Mouse (Mus musculus): ENCODE data around the gene Hpn. TPM values are rescaled to one million over a fixed set of nuclear protein-coding genes. Genes with fewer than 3 reads are reported as not detected.

Hpn gene
- polyA plus RNA-seq, 1 experiment from 2014 or later: 3.1 TPM

DNA sequence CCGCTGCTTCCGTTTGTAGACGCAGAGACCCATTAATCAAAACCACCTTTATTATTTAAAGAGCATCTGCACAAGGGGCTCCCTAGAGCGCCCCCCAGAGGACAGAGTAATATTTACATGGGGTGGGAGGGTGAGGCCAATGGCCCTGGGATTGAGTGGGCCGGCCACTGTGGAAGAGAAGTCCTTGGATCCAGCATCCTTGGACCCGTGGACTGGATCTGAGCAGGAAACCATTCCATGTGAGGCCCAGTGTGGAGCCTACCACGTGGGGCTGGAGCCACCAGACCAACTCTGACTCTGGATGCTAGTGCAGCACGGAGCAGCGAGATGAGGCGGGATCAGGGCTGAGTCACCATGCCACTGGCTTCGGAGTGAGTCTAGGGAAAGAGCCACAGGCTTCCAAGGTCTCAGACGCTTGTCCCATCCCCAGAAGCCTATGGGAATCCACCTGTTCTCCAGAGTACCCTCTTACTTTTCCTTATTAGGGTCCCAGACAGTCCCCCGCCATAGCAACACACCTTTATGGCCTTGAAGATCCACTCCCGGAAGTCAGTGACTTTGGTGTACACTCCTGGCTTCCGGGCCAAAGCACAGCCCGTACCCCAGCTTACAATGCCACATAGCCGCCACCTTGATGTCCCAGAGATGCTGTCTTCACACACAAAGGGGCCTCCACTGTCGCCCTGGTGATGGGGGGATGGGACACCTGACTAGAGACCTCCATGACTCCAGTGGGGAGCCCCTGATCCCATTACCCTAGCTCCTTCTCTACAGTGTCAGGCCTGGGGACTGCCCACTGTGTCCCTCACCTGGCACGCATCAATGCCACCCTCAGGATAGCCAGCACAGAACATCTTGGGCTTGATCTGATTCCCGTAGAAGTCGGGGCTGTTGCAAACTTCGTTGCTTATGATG lies 16.1 kb downstream of the Hpn start:
- Histone ChIP-seq H3K27me3 (ENCODE audit: low read depth, poor library complexity, severe bottlenecking) (0 out of 2 replicates have a peak, but pooled peaks cover 11% of the 10 kb centered on the region), H3K4me3 (no peak overlapping the region), H3K9me3 (replicated peaks) (no peaks in the 10 kb centered on the region), H3K27ac (no peak overlapping the region), H3K4me1 (peaks cover 11% of the 10 kb centered on the region), H3K36me3 (no peaks in the 10 kb centered on the region)
- 80% methylated on average over 22 of the region's 22 CpGs for WGBS
- DNase-seq (ENCODE audit: low spot score): no peak

- H3K4me1 ChIP-seq: peaks cover 11% of the 10 kb centered on the region
- H3K9me3 ChIP-seq (replicated peaks): no peaks in the 10 kb centered on the region
- H3K4me3 ChIP-seq: peak overlapping the region; percentile 37
- WGBS: 35% methylated on average over 20 of the region's 20 CpGs
- DNase-seq (ENCODE audit: low spot score): peak; percentile 91
- no peaks in the 10 kb centered on the region for H3K27me3 ChIP-seq (ENCODE audit: low read depth, poor library complexity, severe bottlenecking)
- H3K36me3 ChIP-seq: no peaks in the 10 kb centered on the region
- peak overlapping the region; percentile 66 for H3K27ac ChIP-seq
Observed at GRCm38 (mm10) chr7:31097583-31098248, 17.4 kb downstream of the Hpn start.

- H3K4me1 ChIP-seq: peaks cover 11% of the 10 kb centered on the region
- WGBS: 72% methylated on average over 9 of the region's 9 CpGs
- no peaks in the 10 kb centered on the region for H3K27me3 ChIP-seq (ENCODE audit: low read depth, poor library complexity, severe bottlenecking)
- H3K9me3 ChIP-seq (replicated peaks): no peaks in the 10 kb centered on the region
- no peak overlapping the region for H3K27ac ChIP-seq
- no peak for DNase-seq (ENCODE audit: low spot score)
- H3K4me3 ChIP-seq: no peak overlapping the region
- H3K36me3 ChIP-seq: no peaks in the 10 kb centered on the region
Observed at GRCm38 (mm10) chr7:31096892-31097564, 18.1 kb downstream of the Hpn start.

- no peak overlapping the region for H3K27ac ChIP-seq
- no peak overlapping the region for H3K4me3 ChIP-seq
- WGBS: 18% methylated on average over 11 of the region's 12 CpGs
- H3K36me3 ChIP-seq: no peaks in the 10 kb centered on the region
- H3K4me1 ChIP-seq: peaks cover 11% of the 10 kb centered on the region
- no peaks in the 10 kb centered on the region for H3K27me3 ChIP-seq (ENCODE audit: low read depth, poor library complexity, severe bottlenecking)
- no peak for DNase-seq (ENCODE audit: low spot score)
- no peaks in the 10 kb centered on the region for H3K9me3 ChIP-seq (replicated peaks)
Observed at GRCm38 (mm10) chr7:31094774-31095501, 20.2 kb downstream of the Hpn start.

- no peak overlapping the region for H3K4me3 ChIP-seq
- H3K27me3 ChIP-seq (ENCODE audit: low read depth, poor library complexity, severe bottlenecking): no peaks in the 10 kb centered on the region
- no peak for DNase-seq (ENCODE audit: low spot score)
- H3K27ac ChIP-seq: no peak overlapping the region
- 80% methylated on average over 2 of the region's 2 CpGs for WGBS
- peaks cover 6% of the 10 kb centered on the region; the same call in 1 of the 2 replicates for H3K4me1 ChIP-seq
- no peaks in the 10 kb centered on the region for H3K36me3 ChIP-seq
- H3K9me3 ChIP-seq (replicated peaks): no peaks in the 10 kb centered on the region
Observed at GRCm38 (mm10) chr7:31089721-31090120, 25.4 kb downstream of the Hpn start.

DNA sequence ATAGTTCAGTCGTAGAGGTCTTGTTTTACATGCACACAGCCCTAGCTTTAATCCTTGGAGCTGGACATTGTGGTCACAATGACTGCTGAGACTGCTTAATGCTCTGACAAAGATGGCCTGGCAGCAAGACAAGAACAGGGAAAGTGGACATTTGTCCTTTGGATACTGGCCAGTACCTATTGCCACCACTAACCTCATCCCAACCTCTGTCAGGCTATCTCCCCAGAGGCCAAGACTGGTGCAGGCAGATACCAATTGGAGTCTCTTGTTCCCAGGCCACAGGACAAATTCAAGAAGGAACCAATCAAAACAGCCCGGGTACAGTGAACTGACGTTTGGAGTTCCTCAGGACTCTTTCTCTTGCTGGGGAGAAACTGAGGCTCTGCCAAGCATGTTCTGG lies 26.9 kb downstream of the Hpn start:
- Histone ChIP-seq H3K27me3 (ENCODE audit: low read depth, poor library complexity, severe bottlenecking) (no peaks in the 10 kb centered on the region), H3K4me3 (no peak overlapping the region), H3K4me1 (peaks cover 14% of the 10 kb centered on the region; the same call in 1 of the 2 replicates), H3K36me3 (no peaks in the 10 kb centered on the region), H3K9me3 (replicated peaks) (no peaks in the 10 kb centered on the region), H3K27ac (no peak overlapping the region)
- no peak for DNase-seq (ENCODE audit: low spot score)
- 80% methylated on average over 3 of the region's 3 CpGs for WGBS

DNA sequence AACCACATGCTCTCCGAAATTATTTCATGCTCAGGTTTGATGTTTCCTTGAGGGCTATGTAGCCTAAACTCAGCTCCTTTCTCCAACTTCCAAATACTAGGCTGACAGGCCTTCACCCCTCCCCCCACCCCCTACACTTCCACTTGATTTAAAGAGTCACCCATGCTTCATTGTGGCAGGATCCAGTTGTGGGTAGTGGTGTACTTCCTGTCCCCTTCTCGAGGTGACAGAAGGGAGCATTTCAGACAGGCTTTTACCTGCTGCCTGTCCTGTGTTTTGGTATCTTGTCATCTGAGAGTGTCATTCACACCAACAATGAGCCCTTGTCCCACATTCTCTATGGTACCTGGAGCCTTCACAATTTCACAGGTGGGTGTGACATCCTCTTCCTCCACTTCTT lies 27.8 kb downstream of the Hpn start:
- no peak for DNase-seq (ENCODE audit: low spot score)
- Histone ChIP-seq H3K4me3 (no peak overlapping the region), H3K4me1 (peaks cover 20% of the 10 kb centered on the region; the same call in 1 of the 2 replicates), H3K36me3 (no peaks in the 10 kb centered on the region), H3K9me3 (replicated peaks) (no peaks in the 10 kb centered on the region), H3K27ac (no peak overlapping the region), H3K27me3 (ENCODE audit: low read depth, poor library complexity, severe bottlenecking) (no peaks in the 10 kb centered on the region)
- 56% methylated on average over 2 of the region's 2 CpGs for WGBS

- no peak for DNase-seq (ENCODE audit: low spot score)
- Histone ChIP-seq H3K36me3 (no peaks in the 10 kb centered on the region), H3K4me1 (peaks cover 20% of the 10 kb centered on the region; the same call in 1 of the 2 replicates), H3K4me3 (no peak overlapping the region), H3K27me3 (ENCODE audit: low read depth, poor library complexity, severe bottlenecking) (no peaks in the 10 kb centered on the region), H3K9me3 (replicated peaks) (no peaks in the 10 kb centered on the region), H3K27ac (peak overlapping the region; percentile 42; the same call in 1 of the 2 replicates)
- 91% methylated on average over 9 of the region's 9 CpGs for WGBS
Observed at GRCm38 (mm10) chr7:31086175-31086755, 28.8 kb downstream of the Hpn start.

DNA sequence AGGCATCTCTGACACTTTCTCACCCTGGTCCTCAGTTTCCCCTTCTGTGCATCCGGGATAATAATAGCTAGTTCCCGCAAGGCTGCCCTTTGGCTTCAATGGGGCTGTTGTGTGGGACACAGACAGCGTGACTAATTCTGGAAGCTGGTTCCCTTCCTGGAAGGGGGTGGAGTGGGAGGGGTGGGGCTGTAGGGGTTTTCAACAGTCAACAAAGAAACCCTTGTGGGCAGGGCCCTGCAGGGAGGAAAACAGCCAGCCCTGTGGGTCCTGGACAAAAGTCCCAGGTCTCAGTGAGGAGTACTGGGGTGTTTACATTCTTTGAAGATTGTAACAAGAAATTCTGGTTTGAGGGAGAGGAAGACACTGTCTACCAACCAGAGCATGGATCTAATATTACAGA lies 29.9 kb downstream of the Hpn start:
- Histone ChIP-seq H3K27ac (peak overlapping the region; percentile 42; the same call in 1 of the 2 replicates), H3K4me1 (peaks cover 20% of the 10 kb centered on the region; the same call in 1 of the 2 replicates), H3K4me3 (no peak overlapping the region), H3K9me3 (replicated peaks) (no peaks in the 10 kb centered on the region), H3K27me3 (ENCODE audit: low read depth, poor library complexity, severe bottlenecking) (no peaks in the 10 kb centered on the region), H3K36me3 (no peaks in the 10 kb centered on the region)
- no peak for DNase-seq (ENCODE audit: low spot score)
- WGBS: 65% methylated on average over 3 of the region's 3 CpGs

- H3K4me3 ChIP-seq: no peak overlapping the region
- WGBS: 64% methylated on average over 9 of the region's 9 CpGs
- peak overlapping the region; percentile 10; the same call in 1 of the 2 replicates for H3K27ac ChIP-seq
- H3K36me3 ChIP-seq: no peaks in the 10 kb centered on the region
- DNase-seq (ENCODE audit: low spot score): no peak
- no peaks in the 10 kb centered on the region for H3K9me3 ChIP-seq (replicated peaks)
- H3K27me3 ChIP-seq (ENCODE audit: low read depth, poor library complexity, severe bottlenecking): no peaks in the 10 kb centered on the region
- peaks cover 20% of the 10 kb centered on the region; the same call in 1 of the 2 replicates for H3K4me1 ChIP-seq
Observed at GRCm38 (mm10) chr7:31084140-31084539, 30.9 kb downstream of the Hpn start.

- Histone ChIP-seq H3K4me3 (no peak overlapping the region), H3K27me3 (ENCODE audit: low read depth, poor library complexity, severe bottlenecking) (no peaks in the 10 kb centered on the region), H3K27ac (peak overlapping the region; percentile 38; the same call in 1 of the 2 replicates), H3K9me3 (replicated peaks) (no peaks in the 10 kb centered on the region), H3K36me3 (no peaks in the 10 kb centered on the region), H3K4me1 (peaks cover 22% of the 10 kb centered on the region; the same call in 1 of the 2 replicates)
- 65% methylated on average over 14 of the region's 14 CpGs for WGBS
- no peak for DNase-seq (ENCODE audit: low spot score)
Observed at GRCm38 (mm10) chr7:31082831-31083588, 32.1 kb downstream of the Hpn start.

Data from limb, embryonic 10.5 days (tissue).